Mouse (Mus musculus): ENCODE measurements around the gene Lin28b. TPM values are rescaled to one million over a fixed set of nuclear protein-coding genes. Genes with fewer than 3 reads are reported as not detected.
"Not testable (repeated sequence)": the region's sequence is repeated elsewhere in the genome, so short reads cannot be mapped to it uniquely, and the experiment has no call there.

Gene Lin28b
- total RNA-seq, 1 experiment from 2014 or later = not detected

DNA sequence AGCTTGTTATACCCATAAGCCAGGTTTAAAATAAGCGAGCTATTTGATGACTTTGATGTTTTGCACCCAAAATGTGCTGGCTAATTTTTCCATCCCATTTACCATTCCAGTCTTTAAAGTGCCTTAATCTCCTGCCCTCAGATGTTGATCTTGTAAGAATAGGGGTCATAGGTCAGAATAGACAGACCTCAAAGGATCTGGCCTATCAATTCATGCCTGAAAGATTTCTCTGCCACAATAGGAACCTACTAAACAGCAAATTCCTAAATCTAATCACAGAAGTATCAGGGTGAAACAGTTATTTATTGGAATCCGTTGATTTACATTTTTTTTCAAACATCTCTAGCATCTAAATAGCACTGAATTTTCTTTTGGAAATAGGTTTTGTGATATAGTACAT is 74.5 kb downstream of the Lin28b start:
- DNase-seq = no peak

DNA sequence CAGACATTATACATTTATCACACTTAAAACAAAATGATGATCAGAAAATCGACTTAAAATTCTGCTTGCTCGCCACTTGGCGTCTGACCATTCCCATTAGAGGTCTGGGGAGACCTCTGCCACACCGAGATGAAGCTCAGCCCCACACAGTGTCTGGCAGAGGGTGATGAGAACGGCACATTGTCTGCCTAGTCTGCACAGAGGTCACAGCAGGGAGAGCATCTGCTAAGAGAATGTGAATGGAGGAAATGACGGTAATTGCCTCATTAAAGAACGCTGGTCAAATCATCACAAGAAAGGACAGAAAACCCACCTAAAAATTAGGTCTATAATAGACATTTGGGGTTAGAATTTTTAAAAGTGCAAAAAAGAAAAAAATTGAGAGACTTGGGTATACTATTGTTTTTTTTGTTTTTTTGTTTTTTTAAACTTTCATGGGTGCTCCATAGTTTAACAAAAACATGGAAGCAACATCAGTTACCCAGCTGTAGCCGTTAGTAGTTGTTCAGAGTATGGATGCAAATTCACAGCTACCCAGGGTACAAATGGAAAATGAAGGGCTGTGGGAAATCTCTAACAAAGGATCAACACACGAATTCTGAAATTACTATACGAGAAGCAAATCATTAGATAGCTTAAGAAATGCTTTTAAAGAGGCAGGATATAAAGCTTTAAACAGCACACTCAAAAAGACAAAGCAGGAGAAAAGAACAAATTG is 75.4 kb downstream of the Lin28b start:
- no peak for DNase-seq

DNA sequence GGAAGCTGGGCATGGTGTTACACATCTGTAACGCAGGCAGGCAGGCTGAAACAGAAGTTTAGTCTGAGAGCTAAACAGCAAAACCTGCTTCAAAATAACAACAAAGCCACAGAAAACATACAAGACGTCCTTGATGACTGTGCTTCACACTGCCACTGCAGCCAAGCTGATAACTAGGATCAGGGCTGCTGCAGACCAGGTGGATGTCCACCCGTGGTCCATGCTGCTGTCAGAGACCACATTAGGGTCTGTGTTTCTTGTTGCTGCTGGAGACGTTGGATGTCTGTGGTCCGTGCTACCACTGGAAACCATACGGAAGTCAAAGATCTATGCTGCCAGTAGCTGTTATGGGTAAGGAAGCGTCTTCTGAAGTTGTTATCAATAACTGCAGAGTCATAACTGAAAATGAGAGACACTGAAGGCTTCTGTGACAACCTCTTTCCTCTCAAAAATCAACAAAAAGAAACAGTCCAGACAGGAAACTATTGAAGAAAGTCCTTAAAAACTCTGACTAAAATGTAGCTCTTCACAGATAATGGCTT is 86.4 kb downstream of the Lin28b start:
- DNase-seq = no peak

DNA sequence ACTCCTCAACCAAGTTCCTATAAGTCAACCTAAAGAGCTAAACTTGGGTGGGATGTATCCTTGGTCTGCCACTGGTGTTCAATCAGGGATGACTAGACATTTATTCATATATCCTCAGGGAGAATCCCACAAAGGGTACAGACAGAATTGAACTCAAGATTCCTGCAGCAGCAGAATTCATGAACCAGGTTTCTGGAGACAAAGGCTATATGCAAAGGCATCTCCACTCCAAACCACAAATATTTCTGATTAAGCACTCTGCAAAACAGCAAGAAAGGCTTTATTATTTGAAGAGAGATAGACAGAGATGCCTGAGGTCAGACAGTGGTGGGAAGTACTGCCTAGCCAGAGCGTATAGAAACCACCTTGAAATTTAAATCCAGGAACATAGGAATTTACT is 88.0 kb downstream of the Lin28b start:
- DNase-seq = no peak

DNA sequence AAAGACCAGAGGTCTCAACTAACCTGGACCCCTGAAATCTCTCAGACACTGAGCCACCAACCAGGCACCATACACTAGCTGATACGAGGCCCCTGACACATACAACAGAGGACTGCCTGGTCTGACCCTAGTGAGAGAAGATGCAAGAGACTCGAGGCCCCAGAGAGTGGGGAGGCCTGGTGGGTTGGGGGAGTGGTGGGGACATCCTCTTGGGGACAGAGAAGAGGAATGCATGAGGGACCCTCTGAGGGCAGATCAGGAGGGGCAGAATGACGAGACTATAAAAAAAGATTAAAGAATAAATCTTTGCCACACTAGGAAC is 103.6 kb downstream of the Lin28b start:
- DNase-seq = no peak

DNA sequence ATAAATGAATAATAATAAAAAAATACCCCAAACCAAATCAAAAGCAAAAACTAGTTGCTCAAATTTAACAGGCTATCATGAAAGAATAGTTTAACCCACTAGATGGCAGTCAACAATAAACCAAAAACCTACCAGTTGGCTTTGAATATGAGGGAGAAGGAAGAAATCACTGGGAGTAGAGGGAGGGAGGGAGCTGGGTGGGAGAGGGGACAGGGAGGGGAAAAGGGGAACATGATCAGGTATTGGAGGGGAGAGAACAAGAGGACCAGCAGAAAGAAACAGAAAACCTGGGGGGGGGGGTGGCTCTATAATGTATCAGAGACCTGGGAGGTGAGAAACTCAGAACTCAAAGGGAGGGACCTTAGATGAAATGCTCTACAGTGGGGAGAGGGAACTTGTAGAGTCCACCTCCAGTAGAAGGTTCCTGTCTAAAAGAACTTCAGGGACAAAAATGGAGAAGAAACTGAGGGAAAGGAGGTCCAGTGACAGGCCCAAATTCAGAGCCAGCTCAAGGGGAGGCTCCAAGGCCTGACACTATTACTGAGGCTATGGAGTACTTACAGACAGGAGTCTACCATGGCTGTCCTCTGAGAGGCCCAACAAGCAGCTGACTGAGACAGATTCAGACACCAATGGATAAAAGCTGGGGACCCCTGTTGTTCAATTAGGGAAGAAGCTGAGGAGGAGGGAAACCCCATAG is 104.1 kb downstream of the Lin28b start:
- DNase-seq = no peak

DNA sequence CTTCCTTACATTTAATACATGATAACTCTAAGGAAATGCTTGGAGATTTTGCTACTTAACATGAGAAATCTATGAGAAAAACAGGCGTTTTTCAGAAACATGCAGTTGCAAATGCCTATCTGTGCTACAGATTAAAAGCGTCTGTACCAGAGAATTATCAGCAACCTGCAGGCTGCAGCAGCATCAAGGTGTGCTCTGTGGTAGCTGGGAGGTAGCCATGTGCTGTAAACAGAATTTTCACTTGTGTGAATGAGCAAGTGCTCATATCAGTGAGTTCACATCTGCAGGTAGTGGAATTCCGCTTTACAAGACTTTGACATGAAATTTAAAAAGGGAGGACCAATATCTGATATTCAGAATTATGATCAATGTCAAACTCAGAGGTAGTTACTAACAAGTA is 107.9 kb downstream of the Lin28b start:
- DNase-seq = no peak

DNA sequence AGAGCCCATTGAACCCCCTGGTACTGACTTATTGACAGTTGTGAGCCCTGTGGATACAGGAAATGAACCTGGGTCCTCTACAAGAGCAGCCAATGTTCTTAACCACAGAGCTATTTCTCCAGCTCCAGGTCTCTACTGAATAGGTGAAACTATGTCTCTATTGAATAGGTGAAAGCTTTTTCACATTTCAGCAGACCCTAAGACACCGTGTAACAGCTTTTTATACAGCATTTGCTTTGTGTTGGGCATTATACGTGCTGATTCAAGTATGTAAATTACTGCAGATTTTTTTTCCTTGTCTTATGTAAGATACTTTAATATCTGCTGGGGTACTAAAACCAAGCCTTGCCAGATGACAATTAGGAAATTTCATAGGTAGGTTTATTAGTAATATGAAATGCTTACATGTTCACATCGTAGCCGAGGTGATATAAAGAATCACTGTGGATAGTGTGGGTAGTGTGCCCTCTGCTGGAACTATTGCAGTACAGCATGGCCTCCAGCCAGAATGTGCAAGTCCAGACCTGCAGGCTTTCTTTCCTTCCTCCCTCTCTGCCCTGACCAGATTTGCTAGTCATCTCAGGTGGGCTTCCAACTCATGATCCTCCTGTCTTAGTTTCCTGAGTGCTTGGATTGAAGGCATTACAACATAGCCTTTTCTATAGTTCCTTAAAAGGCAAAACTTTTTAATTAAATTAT is 113.1 kb downstream of the Lin28b start:
- DNase-seq = peak; percentile 71

DNA sequence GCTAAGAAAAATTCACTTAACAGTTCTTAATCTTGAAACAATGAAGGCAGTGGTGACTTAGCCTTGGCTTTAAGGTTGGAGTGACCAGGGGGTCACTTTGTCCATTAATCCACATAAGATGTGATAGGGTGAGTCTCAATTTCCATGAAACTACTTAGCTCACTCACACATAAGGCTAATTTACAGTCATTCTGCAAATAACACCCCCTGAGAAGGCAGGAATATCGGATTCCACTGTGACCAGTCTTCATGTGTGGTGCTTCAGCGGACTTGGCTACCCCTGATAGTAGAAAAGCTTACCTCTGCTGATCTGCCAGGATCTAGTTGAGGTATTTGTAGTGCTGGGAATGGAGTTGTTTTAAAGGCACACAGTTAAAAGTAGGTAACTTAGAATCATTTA is 115.7 kb downstream of the Lin28b start:
- DNase-seq = no peak

DNA sequence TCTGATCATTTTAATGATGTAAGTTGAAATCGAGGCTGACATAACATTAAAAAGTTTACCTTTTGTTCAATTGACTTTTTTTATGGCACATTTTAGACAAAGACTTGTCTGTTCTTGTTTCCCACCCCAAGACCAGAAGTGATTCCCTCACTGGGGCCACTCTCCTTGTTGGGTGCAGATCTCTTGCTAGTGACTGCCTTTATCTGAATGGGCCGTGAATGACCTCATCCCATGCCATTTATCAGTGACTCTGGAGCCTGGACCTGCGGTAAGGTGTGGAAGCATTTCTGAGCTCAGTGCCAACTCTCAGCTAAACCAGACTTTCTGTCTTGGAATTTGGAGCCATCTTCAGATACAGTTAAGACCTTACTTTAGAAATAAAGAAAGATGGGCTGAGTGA is 116.6 kb downstream of the Lin28b start:
- no peak for DNase-seq

DNA sequence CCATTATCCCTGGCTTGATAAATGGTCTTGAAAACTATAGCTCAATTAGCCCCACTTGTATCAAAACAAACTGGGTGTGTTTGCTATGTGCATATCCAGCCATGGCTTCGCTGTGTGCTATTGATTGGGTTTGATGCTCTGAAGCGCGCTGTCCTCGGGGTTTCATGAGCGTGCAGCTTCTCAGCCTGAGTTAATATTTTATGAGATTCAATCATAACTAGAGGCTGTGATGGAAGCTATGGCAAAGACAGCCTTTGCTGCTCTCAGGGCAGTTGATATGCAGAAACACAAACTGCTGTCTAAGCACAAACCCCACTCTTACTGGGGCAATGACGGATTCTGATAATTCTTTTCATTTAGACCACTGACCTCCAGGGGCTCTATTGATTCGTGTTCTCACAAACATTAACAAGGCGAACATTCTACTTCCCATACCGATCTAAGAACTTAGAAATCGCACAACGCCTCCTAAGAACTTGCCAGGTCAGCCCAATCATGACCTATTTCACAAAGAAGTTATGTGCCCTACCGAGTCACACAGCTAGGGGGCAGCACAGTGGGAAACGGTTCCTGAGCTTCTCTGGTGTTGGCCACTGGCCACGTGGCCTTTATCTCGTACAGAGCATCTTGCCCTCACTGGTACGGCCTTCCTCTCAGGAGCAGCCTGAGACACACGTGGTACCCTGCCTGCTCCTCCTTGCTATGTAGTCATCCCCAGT is 119.0 kb downstream of the Lin28b start:
- DNase-seq = no peak

DNA sequence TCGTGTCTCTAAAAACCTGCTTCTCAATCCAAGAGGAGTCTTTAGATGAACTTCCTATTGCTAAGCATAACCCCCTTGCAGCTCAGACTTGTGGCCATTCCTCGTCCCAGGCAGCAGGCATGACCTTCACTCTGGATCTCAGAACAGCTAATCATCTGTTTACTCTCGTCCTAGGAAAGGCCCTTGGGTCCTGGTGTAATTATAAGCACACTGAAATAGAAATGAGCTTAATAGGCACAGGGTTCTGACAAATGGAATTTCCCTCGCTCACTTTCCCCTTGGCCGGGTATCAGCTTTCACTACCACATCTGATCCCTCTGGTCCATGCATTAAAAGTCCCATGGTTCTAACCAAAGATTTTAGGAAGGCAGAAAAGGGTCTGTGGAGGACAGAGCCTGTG is 122.8 kb downstream of the Lin28b start:
- DNase-seq = no peak

DNA sequence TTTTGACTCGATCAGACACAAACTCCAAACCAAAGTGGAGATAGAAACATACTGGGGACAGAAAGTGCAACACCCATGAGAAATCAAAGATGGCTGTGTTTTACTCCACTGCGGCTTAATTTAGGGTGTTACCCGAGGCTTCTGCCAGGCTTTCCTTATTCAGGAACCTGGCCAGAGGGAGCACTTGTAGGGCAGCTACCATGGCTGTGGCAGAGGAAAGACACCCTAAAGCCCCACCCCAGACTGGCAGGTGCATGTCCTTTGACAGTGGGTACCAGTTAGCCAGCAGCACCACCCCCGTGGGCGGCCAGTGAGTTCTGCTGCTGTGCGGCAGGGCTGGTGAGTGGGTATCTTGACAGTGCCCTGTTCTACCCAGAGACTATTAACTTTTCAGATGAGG is 130.1 kb downstream of the Lin28b start:
- no peak for DNase-seq

DNA sequence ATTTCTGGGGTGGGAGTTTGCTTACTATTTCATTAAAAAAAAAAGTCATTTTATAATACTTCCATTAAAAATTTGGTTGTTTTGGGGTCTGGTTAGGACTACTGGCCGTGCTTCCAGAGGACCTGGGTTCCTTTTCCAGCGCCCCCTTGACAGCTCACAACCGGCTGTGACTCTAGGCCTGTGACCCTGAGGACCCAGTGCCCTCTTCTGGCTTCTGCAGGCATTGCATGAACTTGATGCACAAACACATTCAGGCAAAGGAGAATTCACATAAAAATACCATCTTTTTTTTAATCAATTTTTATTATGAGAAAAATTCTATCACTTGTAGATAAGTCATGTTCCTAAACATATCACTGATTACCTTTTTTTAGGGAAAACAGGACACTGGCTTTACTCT is 138.1 kb downstream of the Lin28b start:
- not testable (repeated sequence) for DNase-seq

DNA sequence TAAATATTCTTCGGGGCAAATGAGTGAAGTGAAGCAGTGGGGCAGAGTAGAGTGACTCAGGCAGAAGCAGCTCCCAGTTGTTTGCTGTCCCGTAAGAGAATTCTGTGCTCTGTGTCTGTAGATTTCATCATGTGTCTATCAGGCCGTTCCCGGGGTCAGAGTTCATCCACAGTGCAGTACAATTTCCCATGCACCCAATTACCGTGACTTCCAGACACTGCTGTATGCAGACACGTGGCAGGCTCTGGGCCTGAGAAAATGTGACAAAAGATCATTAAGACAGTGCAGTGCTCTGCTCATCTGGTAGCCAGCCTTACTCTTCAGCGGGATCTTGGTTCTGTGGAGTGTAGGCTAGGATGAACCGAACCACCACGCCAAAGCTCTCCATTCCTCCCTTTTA is 141.0 kb downstream of the Lin28b start:
- no peak for DNase-seq

DNA sequence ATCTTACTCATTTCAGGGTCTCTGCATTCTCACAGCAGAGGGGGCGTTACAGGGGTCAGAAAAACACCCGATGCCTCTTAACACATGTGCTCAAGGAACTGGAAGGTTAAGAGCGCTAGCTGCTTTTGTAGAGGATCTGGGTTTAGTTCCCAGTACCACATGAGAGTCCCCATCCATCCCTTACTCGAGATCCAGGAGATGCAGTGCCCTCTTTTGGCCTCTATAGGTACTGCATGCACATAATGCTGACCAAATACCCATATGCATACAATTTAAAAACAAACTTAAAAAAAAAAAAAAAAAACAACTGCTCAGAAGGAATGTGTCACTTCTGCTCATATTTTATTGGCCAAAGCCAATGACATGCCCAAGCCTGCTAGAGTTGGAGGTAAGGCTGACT is 141.8 kb downstream of the Lin28b start:
- DNase-seq = no peak

DNA sequence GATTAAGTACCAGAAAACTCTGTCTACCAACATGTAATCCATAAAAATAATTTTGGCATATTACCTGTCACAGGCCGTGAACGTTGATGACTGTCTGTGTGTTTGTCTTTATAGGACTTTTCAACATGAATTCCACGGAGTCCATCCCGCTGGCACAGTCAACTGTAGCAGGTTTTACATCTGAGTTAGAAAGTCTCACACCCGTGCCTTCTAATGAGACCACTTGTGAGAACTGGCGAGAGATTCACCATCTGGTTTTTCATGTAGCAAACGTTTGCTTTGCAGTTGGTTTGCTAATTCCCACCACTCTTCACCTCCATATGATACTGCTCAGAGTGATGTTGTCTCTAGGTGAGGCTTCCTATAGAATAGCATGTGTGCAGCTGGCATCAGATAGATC is 147.1 kb downstream of the Lin28b start:
- no peak for DNase-seq

DNA sequence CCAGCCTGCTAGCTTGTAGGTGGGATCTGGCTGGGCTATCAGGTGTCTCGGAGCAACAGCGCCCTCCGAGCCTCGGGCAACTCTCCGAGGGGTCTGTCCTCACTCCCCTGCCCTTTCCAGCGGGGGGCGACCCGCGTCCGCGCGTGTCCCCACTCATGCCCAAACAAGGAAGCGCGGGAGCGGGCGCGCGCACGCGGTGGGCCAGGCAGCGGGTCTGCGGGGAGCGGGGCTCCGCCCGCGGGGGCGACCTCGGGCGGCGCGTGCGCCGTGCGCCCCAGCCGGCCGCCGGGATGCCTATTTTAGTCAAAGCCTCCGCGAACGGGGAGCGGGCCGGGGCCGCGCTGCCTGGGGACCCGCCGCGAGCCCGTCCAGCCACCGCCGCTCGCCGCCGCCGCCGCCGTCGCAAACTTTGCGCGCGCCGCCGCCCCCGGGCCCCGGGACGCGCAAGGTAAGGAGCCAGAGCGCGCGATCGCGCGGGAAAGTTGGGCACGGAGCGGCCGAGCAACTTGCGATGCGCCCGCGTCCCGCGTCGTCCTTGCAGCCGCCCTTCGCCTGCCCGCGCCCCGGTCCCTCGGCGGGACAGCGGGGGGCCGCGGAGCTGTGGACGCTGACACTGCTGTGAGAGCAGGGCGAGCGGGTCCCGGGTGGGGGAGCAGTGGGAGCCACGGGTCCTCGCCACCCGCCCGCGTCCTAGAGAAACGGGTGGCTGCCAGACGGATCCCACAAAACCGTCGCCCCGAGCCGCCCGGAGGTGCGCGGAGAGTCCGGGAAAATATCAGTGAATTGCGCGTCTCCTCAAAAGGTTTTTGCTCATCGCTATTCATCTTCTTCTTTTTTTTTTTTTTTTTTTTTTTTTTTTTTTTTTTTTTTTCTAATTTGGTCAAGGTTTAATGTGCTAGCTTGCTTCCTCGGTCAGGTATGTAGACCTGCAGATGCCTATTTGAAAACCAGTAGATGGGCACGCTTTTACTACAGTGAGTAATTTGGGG is 150.5 kb downstream of the Lin28b start, which contains the start of gene Bves:
Bves (plus strand) TSS at position 339 of the 989 bp plus-strand sequence.
- peak; percentile 18 for DNase-seq

DNA sequence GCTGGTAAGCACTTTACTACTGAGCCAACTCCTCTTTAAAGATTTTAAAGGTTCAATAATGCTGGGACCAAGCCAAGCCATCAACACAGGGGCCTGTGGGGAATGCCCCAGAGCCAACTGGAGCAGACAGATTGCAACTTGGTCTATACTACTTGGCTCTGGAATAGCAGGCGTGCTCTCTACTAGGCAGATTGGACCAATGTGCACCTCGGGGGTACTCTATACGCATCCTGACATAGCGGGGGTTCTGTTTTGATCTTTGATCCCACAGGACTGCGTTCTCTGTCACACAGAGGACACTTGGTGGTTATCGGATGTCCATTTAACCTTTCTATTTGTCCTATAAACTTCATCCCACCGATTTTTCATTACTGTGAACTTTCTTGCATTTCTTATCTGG is 151.3 kb downstream of the Lin28b start:
- no peak for DNase-seq

DNA sequence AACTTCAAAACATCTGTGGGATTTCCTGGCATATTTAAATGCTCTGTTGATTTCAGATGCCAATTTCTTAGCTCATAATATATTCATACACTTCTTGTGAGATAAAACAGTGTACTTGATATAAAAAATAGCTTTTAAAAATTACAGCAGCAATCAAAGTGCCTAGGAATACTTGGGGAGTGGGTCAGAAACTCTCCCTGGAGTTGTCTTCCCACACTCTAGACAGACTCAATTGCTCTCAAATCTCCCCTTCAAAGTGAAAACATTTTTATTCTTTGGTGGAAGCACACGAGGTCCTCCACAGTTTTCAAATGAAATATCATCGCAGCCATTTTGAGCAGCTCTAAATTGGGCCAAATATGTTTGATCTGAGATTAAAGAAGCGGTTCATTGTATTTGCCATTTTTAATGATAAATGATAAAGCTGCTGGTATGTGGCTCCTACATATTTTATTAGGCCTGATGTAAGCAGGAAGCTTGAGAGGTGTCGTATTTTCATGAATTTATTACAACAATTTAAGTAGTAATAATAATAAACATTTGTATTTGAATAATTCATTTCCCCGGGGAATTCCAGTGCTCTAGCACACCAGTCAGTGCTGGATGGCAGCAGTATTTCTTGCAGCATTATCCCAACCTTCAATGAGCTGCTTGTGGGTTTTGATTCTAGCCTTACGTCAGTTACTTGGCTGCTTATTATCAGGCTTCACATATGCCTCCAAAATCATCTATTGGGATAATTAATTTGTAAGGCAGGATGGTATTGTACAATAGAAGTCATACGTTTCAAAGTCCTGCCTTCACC is 157.8 kb downstream of the Lin28b start:
- no peak for DNase-seq
